Mouse (Mus musculus): ENCODE measurements around the gene Vapa. TPM values are rescaled to one million over a fixed set of nuclear protein-coding genes. Genes with fewer than 3 reads are reported as not detected.

The Vapa gene
- polyA plus RNA-seq, 1 experiment from 2014 or later = 141 TPM

- ChIA-PET CTCF (no interaction called here), POLR2A (no interaction called here)
- DNase-seq (ENCODE audit: low read depth, low spot score) (no peak), ATAC-seq (no peak)
- no peaks in the 10 kb centered on the region for H3K27me3 ChIP-seq
- TF ChIP-seq CTCF (IDR thresholded peaks at IDR 0.05) = no peak
- in situ Hi-C loops (cut with MboI; ENCODE audit: low pct_unique_long_range_greater_than_20kb) = no loop called here
These were observed 12.9 kb upstream of the Vapa start for GRCm38 (mm10) chr17:65626301-65626700.

GRCm38 (mm10) chr17:65625563-65625962 is 12.2 kb upstream of the Vapa start:
- H3K27me3 ChIP-seq = no peaks in the 10 kb centered on the region
- in situ Hi-C loops (cut with MboI; ENCODE audit: low pct_unique_long_range_greater_than_20kb) = no loop called here
- DNase-seq (ENCODE audit: low read depth, low spot score) = no peak
- POLR2A ChIA-PET = no interaction called here
- CTCF ChIA-PET = no interaction called here
- TF ChIP-seq CTCF (IDR thresholded peaks at IDR 0.05) = no peak
- ATAC-seq = no peak

- in situ Hi-C loops (cut with MboI; ENCODE audit: low pct_unique_long_range_greater_than_20kb) = loop anchor here (25.0 kb wide), 1 partner anchor 489 kb away; the partner anchor contains the start of genes Ddx11, Ndufv2 and Washc1
- DNase-seq (ENCODE audit: low read depth, low spot score) (no peak), ATAC-seq (no peak)
- POLR2A ChIA-PET = no interaction called here
- CTCF ChIA-PET = no interaction called here
- H3K27me3 ChIP-seq = no peaks in the 10 kb centered on the region
- TF ChIP-seq CTCF (IDR thresholded peaks at IDR 0.05) = no peak
These were observed 9.8 kb upstream of the Vapa start for GRCm38 (mm10) chr17:65623130-65623529.

GRCm38 (mm10) chr17:65618431-65618830 is 5.1 kb upstream of the Vapa start:
- TF ChIP-seq CTCF (IDR thresholded peaks at IDR 0.05) = no peak
- ChIA-PET CTCF (interaction anchor here (1.1 to 1.7 kb wide), 2 partner anchors 9 to 11 kb away, joined by 4 to 5 read pairs; no protein-coding TSS in a partner anchor), POLR2A (interaction anchor here (1.2 kb wide), 1 partner anchor 12 kb away, joined by 4 read pairs; no protein-coding TSS in a partner anchor)
- no peaks in the 10 kb centered on the region for H3K27me3 ChIP-seq
- DNase-seq (ENCODE audit: low read depth, low spot score) = no peak
- ATAC-seq = no peak
- in situ Hi-C loops (cut with MboI; ENCODE audit: low pct_unique_long_range_greater_than_20kb) = loop anchor here (5.0 to 25.0 kb wide), 2 partner anchors 79 to 494 kb away; partner anchors contain the start of genes Ddx11, Ndufv2 and Washc1

GRCm38 (mm10) chr17:65615678-65616077 is 2.3 kb upstream of the Vapa start:
- ChIA-PET POLR2A (interaction anchor here (3.8 kb wide), 1 partner anchor 82 kb away, joined by 16 read pairs; no protein-coding TSS in a partner anchor), CTCF (interaction anchor here (1.4 kb wide), 1 partner anchor 16 kb away, joined by 3 read pairs; no protein-coding TSS in a partner anchor)
- no peak for ATAC-seq
- in situ Hi-C loops (cut with MboI; ENCODE audit: low pct_unique_long_range_greater_than_20kb) = loop anchor here (5.0 to 25.0 kb wide), 2 partner anchors 82 to 497 kb away; partner anchors contain the start of genes Ddx11, Ndufv2 and Washc1
- TF ChIP-seq CTCF (IDR thresholded peaks at IDR 0.05) = no peak
- H3K27me3 ChIP-seq = no peaks in the 10 kb centered on the region
- no peak for DNase-seq (ENCODE audit: low read depth, low spot score)

- no peaks in the 10 kb centered on the region for H3K27me3 ChIP-seq
- ChIA-PET POLR2A (interaction anchor here (0.6 to 3.8 kb wide), 2 partner anchors 84 to 256 kb away, joined by 7 to 16 read pairs; no protein-coding TSS in a partner anchor), CTCF (no interaction called here)
- in situ Hi-C loops (cut with MboI; ENCODE audit: low pct_unique_long_range_greater_than_20kb) = loop anchor here (25.0 kb wide), 1 partner anchor 498 kb away; the partner anchor contains the start of genes Ddx11, Ndufv2 and Washc1
- DNase-seq (ENCODE audit: low read depth, low spot score) (no peak), ATAC-seq (no peak)
- no peak for TF ChIP-seq CTCF (IDR thresholded peaks at IDR 0.05)
These were observed 1.1 kb upstream of the Vapa start for GRCm38 (mm10) chr17:65614431-65614830.

- no peak for TF ChIP-seq CTCF (IDR thresholded peaks at IDR 0.05)
- ChIA-PET POLR2A (interaction anchor here (0.8 to 3.8 kb wide), 8 partner anchors 12 to 171 kb away, joined by 3 to 16 read pairs (median 4); no protein-coding TSS in a partner anchor), CTCF (no interaction called here)
- no peak for DNase-seq (ENCODE audit: low read depth, low spot score)
- in situ Hi-C loops (cut with MboI; ENCODE audit: low pct_unique_long_range_greater_than_20kb) = loop anchor here (25.0 kb wide), 1 partner anchor 499 kb away; the partner anchor contains the start of genes Ddx11, Ndufv2 and Washc1
- no peak for ATAC-seq
- H3K27me3 ChIP-seq = no peaks in the 10 kb centered on the region
These were observed 253 bp downstream of the Vapa start for GRCm38 (mm10) chr17:65613142-65613462.

GRCm38 (mm10) chr17:65612391-65613141 is 789 bp downstream of the Vapa start:
- POLR2A ChIA-PET = interaction anchor here (0.7 to 3.8 kb wide), 7 partner anchors 12 to 172 kb away, joined by 3 to 16 read pairs (median 4); no protein-coding TSS in a partner anchor
- CTCF ChIA-PET = interaction anchor here (1.3 kb wide), 1 partner anchor 13 kb away, joined by 3 read pairs; no protein-coding TSS in a partner anchor
- H3K27me3 ChIP-seq = no peaks in the 10 kb centered on the region
- ATAC-seq (peak; percentile 22), DNase-seq (ENCODE audit: low read depth, low spot score) (no peak)
- TF ChIP-seq CTCF (IDR thresholded peaks at IDR 0.05) = no peak
- in situ Hi-C loops (cut with MboI; ENCODE audit: low pct_unique_long_range_greater_than_20kb) = loop anchor here (25.0 kb wide), 1 partner anchor 500 kb away; the partner anchor contains the start of genes Ddx11, Ndufv2 and Washc1

GRCm38 (mm10) chr17:65611721-65612120 is 1.6 kb downstream of the Vapa start:
- ATAC-seq = no peak
- no peak for TF ChIP-seq CTCF (IDR thresholded peaks at IDR 0.05)

GRCm38 (mm10) chr17:65608743-65609142 is 4.6 kb downstream of the Vapa start:
- ATAC-seq (no peak), DNase-seq (ENCODE audit: low read depth, low spot score) (no peak)
- ChIA-PET POLR2A (no interaction called here), CTCF (interaction anchor here (1.2 kb wide), 1 partner anchor 49 kb away, joined by 3 read pairs; no protein-coding TSS in a partner anchor)
- in situ Hi-C loops (cut with MboI; ENCODE audit: low pct_unique_long_range_greater_than_20kb) = loop anchor here (5.0 to 25.0 kb wide), 2 partner anchors 164 to 504 kb away; partner anchors contain the start of genes Ddx11, Ndufv2, Rab31 and Washc1
- TF ChIP-seq CTCF (IDR thresholded peaks at IDR 0.05) = no peak
- H3K27me3 ChIP-seq = no peaks in the 10 kb centered on the region

More at GRCm38 (mm10) chr17:65611721-65612120, 1.6 kb downstream of the Vapa start:
- H3K27me3 ChIP-seq = no peaks in the 10 kb centered on the region
- no peak for DNase-seq (ENCODE audit: low read depth, low spot score)
- ChIA-PET POLR2A (interaction anchor here (0.7 to 3.8 kb wide), 3 partner anchors 14 to 125 kb away, joined by 4 to 16 read pairs (median 5); no protein-coding TSS in a partner anchor), CTCF (interaction anchor here (1.3 kb wide), 1 partner anchor 13 kb away, joined by 3 read pairs; no protein-coding TSS in a partner anchor)
- in situ Hi-C loops (cut with MboI; ENCODE audit: low pct_unique_long_range_greater_than_20kb) = loop anchor here (25.0 kb wide), 1 partner anchor 501 kb away; the partner anchor contains the start of genes Ddx11, Ndufv2 and Washc1
